Mouse (Mus musculus) embryo, embryonic 10.5 days (tissue): ENCODE results near the gene Fgfr2.

Experiments
- DNase-seq: peaks from one replicate; pipeline ENCODE4 v3.0.0-alpha.2; 2015; ENCODE audit warnings: low spot score

Gene Fgfr2

GRCm38 (mm10) chr7:131628356-131628755 lies 1494.8 kb downstream of the Fgfr2 start:
- no peak for DNase-seq

- peak; percentile 70 for DNase-seq
Measured at GRCm38 (mm10) chr7:131609677-131610076, 1513.5 kb downstream of the Fgfr2 start.

- no peak for DNase-seq
Measured at GRCm38 (mm10) chr7:131608049-131608448, 1515.1 kb downstream of the Fgfr2 start.

- DNase-seq = no peak
Measured at GRCm38 (mm10) chr7:131605481-131605880, 1517.7 kb downstream of the Fgfr2 start.

GRCm38 (mm10) chr7:131604946-131605345 lies 1518.2 kb downstream of the Fgfr2 start:
- no peak for DNase-seq

- peak; percentile 12 for DNase-seq
Measured at GRCm38 (mm10) chr7:131603186-131603585, 1520.0 kb downstream of the Fgfr2 start.

- DNase-seq = no peak
Measured at GRCm38 (mm10) chr7:131602106-131602505, 1521.0 kb downstream of the Fgfr2 start.

GRCm38 (mm10) chr7:131598483-131598824 lies 1524.7 kb downstream of the Fgfr2 start:
- peak; percentile 85 for DNase-seq

GRCm38 (mm10) chr7:131597779-131598482 lies 1525.2 kb downstream of the Fgfr2 start:
- DNase-seq = peak; percentile 80

GRCm38 (mm10) chr7:131585551-131585950 lies 1537.6 kb downstream of the Fgfr2 start:
- no peak for DNase-seq

- DNase-seq = no peak
Measured at GRCm38 (mm10) chr7:131582178-131582577, 1541.0 kb downstream of the Fgfr2 start.

GRCm38 (mm10) chr7:131575246-131575645 lies 1547.9 kb downstream of the Fgfr2 start:
- DNase-seq = no peak

GRCm38 (mm10) chr7:131560697-131561042 lies 1562.5 kb downstream of the Fgfr2 start:
- no peak for DNase-seq

- peak; percentile 97 for DNase-seq
Measured at GRCm38 (mm10) chr7:131559986-131560696, 1563.0 kb downstream of the Fgfr2 start, which contains the start of gene Bub3. Gene Bub3, plus strand, starts transcription at chr7:131560222.

GRCm38 (mm10) chr7:131557751-131558150 lies 1565.4 kb downstream of the Fgfr2 start:
- DNase-seq = peak; percentile 45

- peak; percentile 60 for DNase-seq
Measured at GRCm38 (mm10) chr7:131556541-131557271, 1566.4 kb downstream of the Fgfr2 start.

GRCm38 (mm10) chr7:131556116-131556515 lies 1567.0 kb downstream of the Fgfr2 start:
- no peak for DNase-seq

- DNase-seq = peak; percentile 66
Measured at GRCm38 (mm10) chr7:131555301-131556081, 1567.7 kb downstream of the Fgfr2 start.

GRCm38 (mm10) chr7:131554341-131555180 lies 1568.6 kb downstream of the Fgfr2 start:
- DNase-seq = peak; percentile 55

GRCm38 (mm10) chr7:131553771-131554175 lies 1569.4 kb downstream of the Fgfr2 start:
- peak; percentile 70 for DNase-seq

GRCm38 (mm10) chr7:131552781-131553180 lies 1570.4 kb downstream of the Fgfr2 start:
- peak; percentile 62 for DNase-seq
